Mouse (Mus musculus) frontal cortex, postnatal 10 days (tissue): ENCODE data around the gene Kbtbd6.
A peak's percentile ranks its signal among the peaks of the same experiment; 100 is the strongest.
"Not testable (repeated sequence)": the region's sequence is repeated elsewhere in the genome, so short reads cannot be mapped to it uniquely, and the experiment has no call there.

ENCODE experiments used
- DNase-seq, 2 experiments: peaks; one replicate each; pipeline ENCODE4 v3.0.0; 2022; ENCODE audit warnings: low spot score in 2 of 2, mixed read lengths in 1 of 2

Kbtbd6 gene

GRCm38 (mm10) chr14:79451681-79452590, at the start of gene Kbtbd6:
Gene Kbtbd6, plus strand, starts transcription at chr14:79451835.
- peak; percentile 52 to 70 for DNase-seq

GRCm38 (mm10) chr14:79407641-79408040, 44.0 kb upstream of the Kbtbd6 start:
- DNase-seq: no peak

DNA sequence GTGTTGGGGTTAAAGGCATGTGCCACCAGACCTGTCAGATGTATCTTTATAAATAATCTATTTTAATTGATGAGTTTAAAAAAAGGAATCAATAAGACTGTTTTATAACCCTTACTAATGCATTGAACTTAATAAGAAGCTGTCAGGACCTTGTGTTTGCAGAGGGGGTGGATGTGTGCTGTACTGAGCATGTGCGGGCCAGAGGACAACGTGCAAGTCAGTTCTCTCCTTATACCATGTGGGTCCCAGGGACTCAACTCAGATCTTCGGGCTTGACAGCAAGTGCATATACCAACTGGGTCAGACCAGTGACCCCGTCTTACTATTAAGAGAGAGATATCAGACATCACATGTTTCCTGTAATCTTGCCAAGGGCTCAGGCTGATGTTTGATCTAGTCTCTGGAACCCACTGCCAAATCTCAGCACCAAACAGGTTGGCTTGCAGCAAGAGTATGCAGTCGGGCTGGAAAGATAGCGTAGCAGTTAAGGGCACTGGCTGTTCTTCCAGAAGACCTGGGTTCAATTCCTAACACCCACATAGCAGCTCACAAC, 42.3 kb upstream of the Kbtbd6 start:
- no peak for DNase-seq

DNA sequence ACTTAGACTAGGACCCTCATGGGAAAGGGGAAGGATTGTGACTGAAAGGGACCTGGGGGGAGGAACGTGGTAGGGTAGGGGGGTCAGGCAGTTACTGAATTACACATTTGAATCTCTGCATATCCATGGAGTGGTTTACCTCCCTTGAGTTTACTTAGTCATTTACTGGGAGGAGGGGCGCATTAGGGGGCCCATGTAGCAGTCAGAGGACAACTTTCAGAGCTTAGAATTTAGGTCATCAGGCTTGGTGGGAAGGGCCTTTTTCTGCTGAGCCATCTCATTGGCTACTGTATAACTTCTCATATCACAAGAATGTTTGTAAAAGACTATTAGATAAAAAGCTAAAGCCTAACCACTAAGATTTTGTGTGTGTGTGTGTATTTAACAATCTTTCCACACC, 41.0 kb upstream of the Kbtbd6 start:
- no peak for DNase-seq

GRCm38 (mm10) chr14:79413121-79413520, 38.5 kb upstream of the Kbtbd6 start:
- DNase-seq: no peak

- DNase-seq: no peak
Observed at GRCm38 (mm10) chr14:79420083-79420685, 31.5 kb upstream of the Kbtbd6 start.

DNA sequence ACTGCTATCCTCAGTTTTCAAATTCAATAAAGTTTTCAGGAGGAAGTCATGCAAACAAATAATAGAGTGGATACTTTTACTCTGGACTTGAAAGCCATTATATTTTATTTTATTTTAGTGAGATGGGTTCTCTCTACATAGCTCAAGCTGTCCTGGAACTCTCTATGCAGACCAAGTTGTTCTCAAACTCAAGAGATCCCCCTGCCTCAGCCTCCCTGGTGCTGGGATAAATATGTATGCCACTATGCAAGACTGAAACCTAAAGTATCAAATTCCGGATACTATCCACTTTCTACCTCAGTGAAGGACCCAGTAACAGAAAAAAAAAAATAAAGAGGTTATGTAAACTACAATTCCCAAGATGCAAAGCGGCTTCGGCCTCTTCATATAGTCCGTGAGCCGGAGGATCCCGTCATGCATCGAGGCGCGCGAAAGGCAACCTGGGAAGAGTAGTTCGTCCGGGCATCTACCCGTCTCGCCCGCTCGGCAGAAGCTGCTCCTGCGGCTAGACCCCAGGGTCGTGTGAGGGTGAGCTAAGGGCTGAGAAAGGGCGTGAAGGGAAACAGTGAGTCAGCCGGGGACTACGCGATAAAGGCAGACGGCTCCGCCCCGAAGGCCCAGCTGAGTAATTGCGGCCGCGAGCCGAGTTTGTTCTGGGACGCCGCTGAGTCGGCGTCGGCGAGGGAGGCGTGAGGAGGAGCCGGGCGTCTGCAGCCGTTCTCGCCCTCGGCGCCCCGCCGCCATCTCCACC, 25.5 kb upstream of the Kbtbd6 start, which contains the start of gene Kbtbd7:
Gene Kbtbd7, plus strand, starts transcription at position 533 of the 751 bp plus-strand sequence.
- DNase-seq: peak; percentile 89 to 90

GRCm38 (mm10) chr14:79426730-79427365, 24.8 kb upstream of the Kbtbd6 start:
- not testable (repeated sequence) for DNase-seq

- no peak for DNase-seq
Observed at GRCm38 (mm10) chr14:79434068-79434467, 17.6 kb upstream of the Kbtbd6 start.

- DNase-seq: no peak
Observed at GRCm38 (mm10) chr14:79440655-79441054, 11.0 kb upstream of the Kbtbd6 start.

DNA sequence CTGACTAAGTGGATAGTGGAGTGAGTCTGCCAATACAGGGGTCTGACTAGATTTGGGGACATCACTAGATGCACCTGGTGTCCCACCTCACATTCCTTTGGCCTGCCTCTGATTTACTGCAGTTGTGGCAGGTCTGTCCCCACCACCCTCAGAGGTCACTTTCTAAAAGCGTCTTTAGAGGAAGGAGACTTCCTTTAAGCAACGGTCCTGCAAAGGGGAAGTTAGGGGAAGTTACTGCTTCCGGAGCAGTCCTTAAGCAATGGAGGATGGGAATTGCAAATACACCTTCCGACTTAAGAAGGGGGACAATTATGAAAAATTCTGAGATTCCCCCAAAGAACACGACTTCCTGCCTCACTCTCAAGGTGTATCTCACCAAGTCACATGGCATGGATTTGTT, 10.2 kb upstream of the Kbtbd6 start:
- no peak for DNase-seq

DNA sequence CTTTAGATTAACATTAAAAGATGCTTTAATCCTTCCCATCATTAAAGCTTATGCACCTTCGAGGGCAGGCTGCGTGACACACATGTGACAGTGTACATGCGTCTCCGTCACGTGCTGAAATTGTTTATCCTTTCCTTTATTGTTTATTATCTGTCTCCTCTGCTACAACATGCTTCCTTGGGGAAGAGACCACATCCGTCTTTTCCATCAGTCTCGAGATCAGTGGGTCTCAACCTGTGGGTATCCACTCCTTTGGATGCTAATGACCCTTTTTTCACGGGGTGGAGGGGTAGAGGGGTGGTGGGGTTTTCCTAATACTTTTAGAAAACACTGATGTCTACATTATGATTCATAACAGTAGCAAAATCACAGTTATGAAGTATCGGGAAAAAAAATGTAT, 7.0 kb upstream of the Kbtbd6 start:
- no peak for DNase-seq

- DNase-seq: peak in 1 of 2 experiments; percentile 21
Observed at GRCm38 (mm10) chr14:79445055-79445620, 6.5 kb upstream of the Kbtbd6 start.

GRCm38 (mm10) chr14:79452591-79452934, 928 bp downstream of the Kbtbd6 start:
- not testable (repeated sequence) for DNase-seq

DNA sequence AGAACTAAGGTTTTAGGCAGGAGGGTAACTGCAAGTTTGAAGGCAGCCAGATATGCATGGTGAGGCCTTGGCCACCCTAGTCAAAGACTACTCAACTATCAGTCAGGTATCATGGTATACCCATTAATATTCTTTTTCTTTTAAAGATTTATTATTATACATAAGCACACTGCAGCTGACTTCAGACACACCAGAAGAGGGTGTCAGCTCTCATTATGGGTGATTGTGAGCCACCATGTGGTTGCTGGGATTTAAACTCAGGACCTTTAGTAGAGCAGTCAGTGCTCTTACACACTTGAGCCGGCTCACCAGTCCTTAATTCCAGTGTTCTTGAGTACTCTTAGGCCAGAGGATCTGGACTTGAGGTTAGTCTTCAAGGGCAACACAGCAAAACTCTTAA, 8.8 kb downstream of the Kbtbd6 start:
- no peak for DNase-seq

DNA sequence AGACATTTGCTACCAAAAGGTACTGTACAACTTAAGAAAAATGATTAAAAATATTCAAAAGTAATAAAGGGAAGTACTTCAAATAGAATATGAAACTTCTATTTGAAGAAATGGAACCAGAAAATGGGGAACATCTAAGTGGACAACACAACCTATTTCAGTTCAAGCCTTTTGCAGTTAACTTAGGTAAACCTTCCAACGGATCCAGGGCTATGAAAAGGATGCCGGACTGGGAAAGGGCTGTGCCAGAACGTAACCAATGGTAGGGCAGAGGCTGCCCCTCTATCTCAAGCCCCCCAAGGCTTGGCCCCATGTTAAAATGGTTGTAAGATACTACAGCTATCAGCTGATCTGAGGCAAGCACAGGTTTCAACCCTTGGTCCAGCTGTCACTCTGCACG, 9.4 kb downstream of the Kbtbd6 start:
- no peak for DNase-seq

GRCm38 (mm10) chr14:79465623-79466022, 14.0 kb downstream of the Kbtbd6 start:
- no peak for DNase-seq

GRCm38 (mm10) chr14:79467621-79468020, 16.0 kb downstream of the Kbtbd6 start:
- DNase-seq: peak in 1 of 2 experiments; percentile 47

DNA sequence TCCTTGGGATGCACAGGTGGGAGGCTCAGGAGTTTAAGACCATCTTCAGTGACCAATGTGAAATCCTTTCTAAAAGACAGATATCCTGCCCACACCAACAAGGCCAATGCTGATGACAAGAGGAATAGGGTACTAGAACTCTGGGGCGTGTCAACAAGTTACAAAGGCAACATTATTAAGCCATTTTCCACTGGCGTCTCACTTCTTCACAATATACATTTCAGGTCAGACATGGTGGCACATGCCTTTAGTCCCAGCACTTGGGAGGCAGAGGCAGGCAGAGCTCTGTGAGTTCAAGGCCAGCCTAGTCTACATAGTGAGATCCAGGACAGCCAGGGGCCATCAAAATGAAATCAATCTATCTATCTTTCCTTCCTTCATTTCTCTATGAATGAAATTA, 21.7 kb downstream of the Kbtbd6 start:
- DNase-seq: no peak

DNA sequence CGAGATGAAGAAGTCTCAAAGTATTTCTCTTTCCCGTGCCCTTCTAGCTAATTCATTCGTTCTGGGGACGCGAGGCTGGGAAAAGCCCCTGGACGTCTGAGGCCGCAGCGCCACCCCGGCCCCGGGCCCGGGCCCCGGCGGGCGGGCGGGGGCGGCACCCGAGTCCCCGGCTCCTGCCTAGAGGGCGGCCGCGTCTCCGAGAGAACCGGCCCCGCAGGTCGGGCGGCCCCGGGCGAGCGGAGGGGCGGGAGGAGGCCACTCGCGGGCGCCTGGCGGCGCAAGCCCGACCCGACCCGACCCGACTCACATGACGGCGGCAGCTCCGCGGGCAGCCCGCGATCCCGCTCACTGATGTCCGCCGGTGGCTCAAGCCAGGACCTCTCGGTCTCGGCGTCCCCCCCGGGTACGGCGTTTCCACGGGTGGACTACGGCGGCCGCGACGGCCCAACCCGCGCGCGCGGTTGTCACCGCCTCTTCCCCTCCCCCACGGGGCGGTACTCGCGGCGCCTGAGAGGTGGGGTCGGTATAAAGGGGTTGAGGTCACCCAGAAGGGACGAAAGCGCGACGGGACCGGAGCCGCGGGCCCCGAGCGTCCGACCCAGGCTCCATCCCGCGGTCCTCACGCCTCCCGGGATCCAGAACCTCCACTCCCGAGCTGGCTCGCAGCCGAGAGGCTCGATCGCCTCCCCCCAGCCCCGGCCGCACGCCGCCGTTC, 29.1 kb downstream of the Kbtbd6 start, which contains the start of gene Elf1:
Gene Elf1, plus strand, starts transcription at position 571 of the 715 bp plus-strand sequence.
- DNase-seq: peak; percentile 92 to 96
